Mouse (Mus musculus): Measurements from ENCODE around the gene Nat10.

GRCm38 (mm10) chr2:103700514-103700913 is 60.6 kb downstream of the Nat10 start:
- TF ChIP-seq POLR2A (IDR thresholded peaks at IDR 0.05; ENCODE audit: extremely low read depth, insufficient read depth, low read length) (no peak), CTCF (IDR thresholded peaks at IDR 0.05; ENCODE audit: low read depth, low read length) (0 out of 2 replicates have a peak, but pooled peaks have one; percentile 12)
